Mouse (Mus musculus) hindbrain, postnatal 0 days (tissue): ENCODE results near the gene Large1. TPM values are rescaled to one million over a fixed set of nuclear protein-coding genes. Genes with fewer than 3 reads are reported as not detected.
"Not testable (repeated sequence)": the region's sequence is repeated elsewhere in the genome, so short reads cannot be mapped to it uniquely, and the experiment has no call there.

ENCODE experiments used
- ATAC-seq: fragments of 200-750 bp; cut with Nextera tagmentation; 2 replicates; pipeline ENCODE4 v1.8.0; 2017; ENCODE audit warnings: mild to moderate bottlenecking, moderate TSS enrichment, moderate library complexity
- DNase-seq: peaks from one replicate; pipeline ENCODE4 v3.0.0-alpha.2; 2015; ENCODE audit warnings: low spot score
- H3K27ac ChIP-seq: fragments of 300-500 bp; sonication (generic); 2 replicates; pipeline ENCODE4 v1.5.1; 2014; ENCODE audit warnings: mild to moderate bottlenecking
- H3K27me3 ChIP-seq: fragments of 300-500 bp; sonication (generic); 2 replicates; pipeline ENCODE4 v1.6.1; 2014; ENCODE audit warnings: low read length, mixed read lengths; ENCODE audit not compliant: insufficient read depth
- H3K36me3 ChIP-seq: fragments of 300-500 bp; sonication (generic); 2 replicates; pipeline ENCODE4 v1.6.1; 2014; ENCODE audit warnings: low read length, mixed read lengths; ENCODE audit not compliant: insufficient read depth
- H3K4me1 ChIP-seq: fragments of 300-500 bp; sonication (generic); 2 replicates; pipeline ENCODE4 v1.6.1; 2014; ENCODE audit warnings: antibody characterized with exemption, low read length, mixed read lengths; ENCODE audit not compliant: insufficient read depth
- H3K4me2 ChIP-seq: fragments of 300-500 bp; sonication (generic); 2 replicates; pipeline ENCODE4 v1.6.1; 2014; ENCODE audit warnings: low read depth, mild to moderate bottlenecking, low read length, moderate library complexity, mixed read lengths
- H3K4me3 ChIP-seq: fragments of 300-500 bp; sonication (generic); 2 replicates; pipeline ENCODE4 v1.5.1; 2014; ENCODE audit warnings: low read length
- H3K9ac ChIP-seq: fragments of 300-500 bp; sonication (generic); replicated peaks from 2 replicates; pipeline ENCODE4 v1.6.1; 2014; ENCODE audit warnings: mild to moderate bottlenecking, low read length, moderate library complexity, mixed read lengths
- H3K9me3 ChIP-seq: fragments of 300-500 bp; sonication (generic); 2 replicates; pipeline ENCODE4 v1.6.1; 2016; ENCODE audit warnings: low read length, mixed read lengths
- CTCF ChIP-seq: IDR thresholded peaks from 2 replicates; pipeline ENCODE4 v1.5.1; 2016; ENCODE audit warnings: antibody characterized with exemption, control low read depth, low read depth
- WGBS: fragments of 180-500 bp; shearing (Covaris S2); extraction: QIAGEN DNeasy Blood & Tissue Kit; methylation state at CpG from one replicate; pipeline ENCODE4 v1.1.7; 2014; 5-methylcytosine and 5-hydroxymethylcytosine counted together
- polyA plus RNA-seq: library from polyadenylated mRNA; unstranded; fragments of >200 nt; fragmentation: Nextera tagmentation; extraction: Ambion mirVana; gene quantifications from 2 replicates; pipeline ENCODE4 v1.2.1, GENCODE M21; 2015
- total RNA-seq: library from RNA; depleted of rRNA; stranded (reverse); fragments of >200 nt; gene quantifications from 2 replicates; pipeline ENCODE4 v1.2.3, GENCODE M21; 2014

Large1 gene
- total and polyA plus RNA-seq, 2 experiments from 2014 or later, result 13.4 to 97.9 TPM

- no peak overlapping the region for H3K4me3 ChIP-seq
- DNase-seq, result no peak
- H3K27ac ChIP-seq, result no peak overlapping the region
- no peaks in the 10 kb centered on the region for H3K9me3 ChIP-seq
- H3K9ac ChIP-seq, result no peak overlapping the region
- no peaks in the 10 kb centered on the region for H3K27me3 ChIP-seq
- 84% methylated on average over 4 of the region's 4 CpGs for WGBS
- no peak for ATAC-seq
- TF ChIP-seq CTCF, result no peak
- 0 out of 2 replicates have a peak, but pooled peaks cover 3% of the 10 kb centered on the region for H3K4me1 ChIP-seq
- H3K36me3 ChIP-seq, result no peaks in the 10 kb centered on the region
- H3K4me2 ChIP-seq, result no peak overlapping the region
Measured at GRCm38 (mm10) chr8:73276015-73276414, 77.3 kb downstream of the Large1 start.

GRCm38 (mm10) chr8:73275445-73275844 lies 77.9 kb downstream of the Large1 start:
- H3K9ac ChIP-seq, H3K4me3 ChIP-seq, H3K4me1 ChIP-seq, ATAC-seq, H3K27me3 ChIP-seq, H3K36me3 ChIP-seq, H3K27ac ChIP-seq, H3K4me2 ChIP-seq, H3K9me3 ChIP-seq: not testable (repeated sequence)
- 36% methylated on average over 4 of the region's 4 CpGs for WGBS
- DNase-seq, result peak; percentile 8

- Histone ChIP-seq H3K36me3 (no peaks in the 10 kb centered on the region), H3K27ac (no peak overlapping the region), H3K9me3 (no peaks in the 10 kb centered on the region), H3K4me1 (0 out of 2 replicates have a peak, but pooled peaks cover 3% of the 10 kb centered on the region), H3K27me3 (no peaks in the 10 kb centered on the region), H3K9ac (no peak overlapping the region), H3K4me3 (no peak overlapping the region), H3K4me2 (no peak overlapping the region)
- DNase-seq, result no peak
- no peak for ATAC-seq
- TF ChIP-seq CTCF, result no peak
Measured at GRCm38 (mm10) chr8:73273150-73273549, 80.2 kb downstream of the Large1 start.

- no peak for DNase-seq
- no peak for ATAC-seq
- H3K4me3 ChIP-seq, result no peak overlapping the region
- no peak overlapping the region for H3K4me2 ChIP-seq
- no peak overlapping the region for H3K9ac ChIP-seq
- H3K27ac ChIP-seq, result no peak overlapping the region
- no peaks in the 10 kb centered on the region for H3K27me3 ChIP-seq
- H3K4me1 ChIP-seq, result 0 out of 2 replicates have a peak, but pooled peaks cover 3% of the 10 kb centered on the region
- no peaks in the 10 kb centered on the region for H3K9me3 ChIP-seq
- TF ChIP-seq CTCF, result no peak
- no peaks in the 10 kb centered on the region for H3K36me3 ChIP-seq
Measured at GRCm38 (mm10) chr8:73270991-73271390, 82.3 kb downstream of the Large1 start.

GRCm38 (mm10) chr8:73257981-73258380 lies 95.4 kb downstream of the Large1 start:
- H3K27ac ChIP-seq, result no peak overlapping the region
- no peaks in the 10 kb centered on the region for H3K4me1 ChIP-seq
- H3K9ac ChIP-seq, result no peak overlapping the region
- ATAC-seq (no peak), DNase-seq (peak; percentile 16)
- no peak for TF ChIP-seq CTCF
- no peak overlapping the region for H3K4me2 ChIP-seq
- 54% methylated on average over 2 of the region's 2 CpGs for WGBS
- H3K4me3 ChIP-seq, result no peak overlapping the region
- H3K9me3 ChIP-seq, result 0 out of 2 replicates have a peak, but pooled peaks cover 3% of the 10 kb centered on the region
- no peaks in the 10 kb centered on the region for H3K27me3 ChIP-seq
- H3K36me3 ChIP-seq, result no peaks in the 10 kb centered on the region

- H3K4me3 ChIP-seq, result no peak overlapping the region
- WGBS, result 96% methylated on average over 3 of the region's 3 CpGs
- ATAC-seq, result no peak
Measured at GRCm38 (mm10) chr8:73244186-73244585, 109.2 kb downstream of the Large1 start.

GRCm38 (mm10) chr8:73242066-73242465 lies 111.3 kb downstream of the Large1 start:
- WGBS, result 82% methylated on average over 1 of the region's 1 CpGs
- no peaks in the 10 kb centered on the region for H3K27me3 ChIP-seq
- no peak overlapping the region for H3K4me2 ChIP-seq
- ATAC-seq (no peak), DNase-seq (no peak)
- no peak overlapping the region for H3K27ac ChIP-seq
- no peaks in the 10 kb centered on the region for H3K4me1 ChIP-seq
- no peak overlapping the region for H3K4me3 ChIP-seq
- peaks cover 5% of the 10 kb centered on the region; the same call in 1 of the 2 replicates for H3K9me3 ChIP-seq
- H3K9ac ChIP-seq, result no peak overlapping the region
- no peak for TF ChIP-seq CTCF
- no peaks in the 10 kb centered on the region for H3K36me3 ChIP-seq

More at GRCm38 (mm10) chr8:73244186-73244585, 109.2 kb downstream of the Large1 start:
- TF ChIP-seq CTCF, result no peak
- H3K4me1 ChIP-seq, result no peaks in the 10 kb centered on the region
- H3K27ac ChIP-seq, result no peak overlapping the region
- no peak overlapping the region for H3K9ac ChIP-seq
- no peaks in the 10 kb centered on the region for H3K27me3 ChIP-seq
- peaks cover 5% of the 10 kb centered on the region; the same call in 1 of the 2 replicates for H3K9me3 ChIP-seq
- no peaks in the 10 kb centered on the region for H3K36me3 ChIP-seq
- DNase-seq, result no peak
- no peak overlapping the region for H3K4me2 ChIP-seq
